Mouse (Mus musculus) heart, postnatal 0 days (tissue): ENCODE measurements around the gene Peak1. TPM values are rescaled to one million over a fixed set of nuclear protein-coding genes. Genes with fewer than 3 reads are reported as not detected.
"Not testable (repeated sequence)": the region's sequence is repeated elsewhere in the genome, so short reads cannot be mapped to it uniquely, and the experiment has no call there.

Experiments used
- ATAC-seq: fragments of 200-750 bp; cut with Nextera tagmentation; 2 replicates; pipeline ENCODE4 v1.8.0; 2017; ENCODE audit warnings: low read depth, moderate number of reproducible peaks, moderate library complexity; ENCODE audit not compliant: insufficient read depth
- DNase-seq: peaks from one replicate; pipeline ENCODE4 v3.0.0-alpha.2; 2016; ENCODE audit warnings: low spot score
- H3K27ac ChIP-seq: fragments of 300-500 bp; sonication (generic); 2 replicates; pipeline ENCODE4 v1.5.1; 2014; ENCODE audit warnings: low read depth, mild to moderate bottlenecking
- H3K27me3 ChIP-seq: fragments of 300-500 bp; sonication (generic); 2 replicates; pipeline ENCODE4 v1.6.1; 2014; ENCODE audit warnings: low read length, mixed read lengths; ENCODE audit not compliant: control insufficient read depth, insufficient read depth
- H3K36me3 ChIP-seq: fragments of 300-500 bp; sonication (generic); replicated peaks from 2 replicates; pipeline ENCODE4 v1.6.1; 2014; ENCODE audit warnings: low read length, mixed read lengths; ENCODE audit not compliant: control insufficient read depth, insufficient read depth
- H3K4me1 ChIP-seq: fragments of 300-500 bp; sonication (generic); 2 replicates; pipeline ENCODE4 v1.6.1; 2014; ENCODE audit warnings: antibody characterized with exemption; ENCODE audit not compliant: control insufficient read depth, insufficient read depth
- H3K4me2 ChIP-seq: fragments of 300-500 bp; sonication (generic); 2 replicates; pipeline ENCODE4 v1.6.1; 2014; ENCODE audit warnings: low read depth, mild to moderate bottlenecking, low read length, moderate library complexity
- H3K4me3 ChIP-seq: fragments of 300-500 bp; sonication (generic); 2 replicates; pipeline ENCODE4 v1.5.1; 2014; ENCODE audit warnings: low read depth, low read length
- H3K9ac ChIP-seq: fragments of 300-500 bp; sonication (generic); replicated peaks from 2 replicates; pipeline ENCODE4 v1.6.1; 2014; ENCODE audit warnings: low read depth, low read length, mixed read lengths
- H3K9me3 ChIP-seq: fragments of 300-500 bp; sonication (generic); replicated peaks from 2 replicates; pipeline ENCODE4 v1.6.1; 2016; ENCODE audit warnings: low read length; ENCODE audit not compliant: control insufficient read depth
- CTCF ChIP-seq: IDR thresholded peaks from 2 replicates; pipeline ENCODE4 v1.5.1; 2016; ENCODE audit warnings: antibody characterized with exemption, control low read depth, low read depth
- EP300 ChIP-seq: IDR thresholded peaks from 2 replicates; pipeline ENCODE4 v1.6.1; 2016; ENCODE audit warnings: antibody characterized with exemption, low read depth
- WGBS: fragments of 180-500 bp; shearing (Covaris S2); extraction: QIAGEN DNeasy Blood & Tissue Kit; methylation state at CpG from one replicate; pipeline ENCODE4 v1.1.7; 2014; 5-methylcytosine and 5-hydroxymethylcytosine counted together
- polyA plus RNA-seq: library from polyadenylated mRNA; unstranded; fragments of >200 nt; fragmentation: Nextera tagmentation; extraction: Ambion mirVana; gene quantifications from 2 replicates; pipeline ENCODE4 v1.2.1, GENCODE M21; 2015
- total RNA-seq: library from RNA; depleted of rRNA; stranded (reverse); fragments of >200 nt; gene quantifications from 2 replicates; pipeline ENCODE4 v1.2.3, GENCODE M21; 2014; ENCODE audit warnings: low replicate concordance

Gene Peak1
- total and polyA plus RNA-seq, 2 experiments from 2014 or later, result 8.1 to 19.7 TPM

- Histone ChIP-seq H3K4me3 (no peak overlapping the region), H3K27me3 (no peaks in the 10 kb centered on the region), H3K9ac (no peak overlapping the region), H3K4me1 (peaks cover 42% of the 10 kb centered on the region), H3K9me3 (no peaks in the 10 kb centered on the region), H3K4me2 (no peak overlapping the region), H3K36me3 (peaks cover 5% of the 10 kb centered on the region; the same call in 1 of the 2 replicates), H3K27ac (peak overlapping the region; percentile 70)
- whole genome bisulfite sequencing, result 74% methylated on average over 1 of the region's 1 CpGs
- no peak for TF ChIP-seq EP300
- no peak for DNase-seq
- ATAC-seq, result no peak
Measured at GRCm38 (mm10) chr9:56462606-56463005, 44.7 kb upstream of the Peak1 start.

DNA sequence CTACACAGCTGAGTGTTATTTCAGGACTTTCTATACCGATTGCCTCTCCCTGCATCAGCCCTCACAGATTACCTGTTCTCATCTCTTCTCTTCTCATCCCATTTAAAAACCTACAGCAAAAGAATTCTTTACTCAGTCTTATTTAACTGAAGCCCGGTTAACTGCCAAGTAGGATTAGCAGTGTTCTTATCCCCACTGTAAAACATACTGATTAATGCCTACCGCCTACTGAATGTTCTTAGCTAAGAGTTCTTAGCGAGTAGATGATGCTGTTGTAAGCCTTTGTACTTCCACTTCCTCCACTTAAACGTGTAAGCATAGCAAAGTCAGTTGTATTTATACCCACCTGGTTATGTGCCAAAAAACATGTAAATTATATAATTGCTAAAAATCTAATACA, 43.1 kb upstream of the Peak1 start:
- H3K4me3 ChIP-seq, result no peak overlapping the region
- ATAC-seq (no peak), DNase-seq (no peak)
- WGBS, result 66% methylated on average over 5 of the region's 5 CpGs
- no peak overlapping the region for H3K27ac ChIP-seq
- no peak for TF ChIP-seq EP300
- H3K4me1 ChIP-seq, result peaks cover 37% of the 10 kb centered on the region
- H3K36me3 ChIP-seq, result no peaks in the 10 kb centered on the region
- no peaks in the 10 kb centered on the region for H3K9me3 ChIP-seq
- H3K4me2 ChIP-seq, result no peak overlapping the region
- no peak overlapping the region for H3K9ac ChIP-seq
- no peaks in the 10 kb centered on the region for H3K27me3 ChIP-seq

DNA sequence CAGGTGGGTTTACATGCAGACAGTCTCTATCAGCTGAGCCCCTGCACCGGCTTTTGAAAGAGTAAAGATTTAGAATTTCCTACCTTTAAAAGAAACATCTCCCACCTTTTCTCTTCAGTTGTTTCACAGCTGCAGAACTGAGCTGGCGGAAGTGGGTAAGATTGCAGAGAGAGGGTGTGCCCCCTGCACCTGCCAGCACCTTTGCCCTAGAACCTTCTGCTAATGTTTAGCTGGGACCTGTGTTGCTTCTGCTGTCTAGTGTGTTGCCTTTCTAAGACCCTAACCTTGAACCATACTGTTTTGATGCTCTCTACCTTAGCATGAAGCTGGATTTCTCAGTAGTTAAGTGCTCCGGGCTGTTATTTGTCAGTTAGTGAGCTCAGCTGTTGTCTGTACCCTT, 38.6 kb upstream of the Peak1 start:
- Histone ChIP-seq H3K36me3 (no peaks in the 10 kb centered on the region; the same call in 1 of the 2 replicates), H3K27me3 (no peaks in the 10 kb centered on the region), H3K4me2 (no peak overlapping the region), H3K9ac (no peak overlapping the region), H3K27ac (0 out of 2 replicates have a peak overlapping the region, but pooled peaks have one; percentile 19), H3K4me1 (peaks cover 15% of the 10 kb centered on the region), H3K4me3 (no peak overlapping the region), H3K9me3 (no peaks in the 10 kb centered on the region)
- whole genome bisulfite sequencing, result 93% methylated on average over 3 of the region's 3 CpGs
- TF ChIP-seq EP300 (no peak), CTCF (no peak)
- DNase-seq (no peak), ATAC-seq (no peak)

DNA sequence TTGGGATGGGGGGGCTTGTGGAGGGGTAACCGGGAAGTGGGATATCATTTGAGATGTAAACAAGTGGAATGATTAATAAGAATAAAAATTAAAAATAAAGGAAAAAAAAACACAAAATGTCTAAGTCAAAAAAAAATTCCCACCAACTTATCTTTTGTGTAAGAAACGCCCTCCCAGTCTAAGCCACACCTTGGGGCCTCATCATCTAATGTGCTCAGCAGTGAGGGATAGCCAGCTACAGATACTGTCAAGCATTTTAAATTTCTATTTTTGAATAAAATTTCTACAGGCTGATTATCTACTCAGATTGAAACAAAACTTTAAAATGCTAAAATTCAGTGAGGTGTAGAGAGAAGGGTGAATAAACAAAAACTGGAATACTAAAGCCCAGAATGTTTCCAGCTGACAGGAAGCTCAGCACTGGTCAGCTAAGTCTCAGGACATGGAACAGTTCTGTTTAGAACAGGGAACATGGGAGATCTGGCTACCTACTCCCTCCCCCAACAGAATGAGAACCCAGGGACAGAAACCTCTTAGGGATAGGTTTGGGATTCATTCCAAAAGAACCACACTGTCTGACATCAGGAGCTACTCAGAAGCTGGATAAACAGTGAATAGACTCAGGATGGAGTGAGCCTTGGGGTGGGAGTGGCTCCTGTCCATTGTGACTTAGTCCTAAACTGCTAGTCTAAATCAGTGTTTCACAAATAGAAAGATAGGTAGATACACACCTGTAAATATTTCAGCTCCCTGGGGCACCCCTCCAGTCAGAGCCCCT, 35.4 kb upstream of the Peak1 start:
- ATAC-seq (no peak), DNase-seq (no peak)
- H3K9ac ChIP-seq, result no peak overlapping the region
- H3K4me1 ChIP-seq, result peaks cover 8% of the 10 kb centered on the region; the same call in 1 of the 2 replicates
- H3K27ac ChIP-seq, result peak overlapping the region; percentile 30; the same call in 1 of the 2 replicates
- no peaks in the 10 kb centered on the region for H3K9me3 ChIP-seq
- H3K27me3 ChIP-seq, result no peaks in the 10 kb centered on the region
- TF ChIP-seq CTCF (no peak), EP300 (no peak)
- H3K4me3 ChIP-seq, result no peak overlapping the region
- 86% methylated on average over 2 of the region's 2 CpGs for WGBS
- H3K4me2 ChIP-seq, result no peak overlapping the region
- H3K36me3 ChIP-seq, result no peaks in the 10 kb centered on the region; the same call in 1 of the 2 replicates

DNA sequence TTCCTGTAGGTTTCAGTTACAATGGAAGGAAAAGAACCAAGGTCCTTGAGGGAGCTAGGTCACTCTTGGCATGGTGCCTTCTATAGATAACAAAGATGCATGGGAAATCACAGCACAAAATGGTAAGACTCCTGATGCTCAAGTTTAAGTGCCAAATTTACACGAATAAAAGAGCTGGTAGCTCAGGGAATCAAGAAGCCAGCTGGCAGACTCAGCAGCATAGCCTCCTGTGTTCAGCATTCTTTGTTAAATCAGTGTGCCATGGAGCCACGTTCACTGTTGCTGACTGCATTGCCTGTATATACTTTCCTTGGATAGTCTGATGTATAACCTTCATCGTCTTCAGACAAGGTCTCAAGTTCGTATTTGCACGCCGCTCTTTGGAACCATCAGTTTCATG, 33.7 kb upstream of the Peak1 start:
- no peak for DNase-seq
- Histone ChIP-seq H3K4me2 (no peak overlapping the region), H3K9me3 (no peaks in the 10 kb centered on the region), H3K9ac (no peak overlapping the region), H3K4me3 (no peak overlapping the region), H3K27me3 (no peaks in the 10 kb centered on the region), H3K4me1 (peaks cover 8% of the 10 kb centered on the region; the same call in 1 of the 2 replicates), H3K27ac (no peak overlapping the region), H3K36me3 (no peaks in the 10 kb centered on the region; the same call in 1 of the 2 replicates)
- no peak for TF ChIP-seq EP300
- TF ChIP-seq CTCF, result no peak
- WGBS, result 68% methylated on average over 6 of the region's 6 CpGs
- ATAC-seq, result no peak

GRCm38 (mm10) chr9:56439699-56440098, 21.8 kb upstream of the Peak1 start:
- Histone ChIP-seq H3K4me1 (peaks cover 3% of the 10 kb centered on the region; the same call in 1 of the 2 replicates), H3K9ac (no peak overlapping the region), H3K27me3 (no peaks in the 10 kb centered on the region), H3K4me3 (no peak overlapping the region), H3K27ac (no peak overlapping the region), H3K36me3 (no peaks in the 10 kb centered on the region), H3K9me3 (no peaks in the 10 kb centered on the region), H3K4me2 (no peak overlapping the region)
- ATAC-seq (no peak), DNase-seq (no peak)
- TF ChIP-seq EP300 (no peak), CTCF (no peak)
- 27% methylated on average over 7 of the region's 7 CpGs for WGBS

GRCm38 (mm10) chr9:56437300-56437892, 19.5 kb upstream of the Peak1 start:
- 92% methylated on average over 19 of the region's 29 CpGs for WGBS
- H3K4me3 ChIP-seq, H3K27ac ChIP-seq, H3K36me3 ChIP-seq, H3K9ac ChIP-seq, H3K9me3 ChIP-seq, H3K27me3 ChIP-seq, DNase-seq, H3K4me1 ChIP-seq, H3K4me2 ChIP-seq, ATAC-seq: not testable (repeated sequence)
